Mouse (Mus musculus) forebrain, embryonic 16.5 days (tissue): ENCODE data around the gene Capn7. TPM values are rescaled to one million over a fixed set of nuclear protein-coding genes. Genes with fewer than 3 reads are reported as not detected.

Experiments
- ATAC-seq: fragments of 200-750 bp; cut with Nextera tagmentation; 2 replicates; pipeline ENCODE4 v1.8.0; 2017; ENCODE audit warnings: mild to moderate bottlenecking, moderate library complexity
- H3K27ac ChIP-seq: fragments of 300-500 bp; sonication (generic); 2 replicates; pipeline ENCODE4 v1.5.1; 2014; ENCODE audit warnings: low read length, control low read depth
- H3K27me3 ChIP-seq: fragments of 300-500 bp; sonication (generic); replicated peaks from 2 replicates; pipeline ENCODE4 v1.6.1; 2014; ENCODE audit warnings: low read length; ENCODE audit not compliant: control insufficient read depth, insufficient read depth
- H3K36me3 ChIP-seq: fragments of 300-500 bp; sonication (generic); 2 replicates; pipeline ENCODE4 v1.6.1; 2014; ENCODE audit not compliant: control insufficient read depth, insufficient read depth
- H3K4me1 ChIP-seq: fragments of 300-500 bp; sonication (generic); replicated peaks from 2 replicates; pipeline ENCODE4 v1.6.1; 2014; ENCODE audit warnings: low read length; ENCODE audit not compliant: control insufficient read depth, insufficient read depth
- H3K4me2 ChIP-seq: fragments of 300-500 bp; sonication (generic); 2 replicates; pipeline ENCODE4 v1.6.1; 2014; ENCODE audit warnings: mild to moderate bottlenecking, low read length, control low read depth
- H3K4me3 ChIP-seq: fragments of 300-500 bp; sonication (generic); replicated peaks from 2 replicates; pipeline ENCODE4 v1.5.1; 2014; ENCODE audit warnings: mild to moderate bottlenecking, low read length, control low read depth
- H3K9ac ChIP-seq: fragments of 300-500 bp; sonication (generic); replicated peaks from 2 replicates; pipeline ENCODE4 v1.6.1; 2014; ENCODE audit warnings: low read depth, low read length, control low read depth
- H3K9me3 ChIP-seq: fragments of 300-500 bp; sonication (generic); 2 replicates; pipeline ENCODE4 v1.6.1; 2016; ENCODE audit warnings: low read length; ENCODE audit not compliant: control insufficient read depth
- WGBS: fragments of 180-500 bp; shearing (Covaris S2); extraction: QIAGEN DNeasy Blood & Tissue Kit; methylation state at CpG from one replicate; pipeline ENCODE4 v1.1.7; 2014; 5-methylcytosine and 5-hydroxymethylcytosine counted together
- polyA plus RNA-seq: library from polyadenylated mRNA; unstranded; fragments of >200 nt; fragmentation: Nextera tagmentation; extraction: Ambion mirVana; gene quantifications from 2 replicates; pipeline ENCODE4 v1.2.1, GENCODE M21; 2015

Capn7 gene
- polyA plus RNA-seq, 1 experiment from 2014 or later: 74.6 TPM

- H3K4me3 ChIP-seq: no peak overlapping the region
- 82% methylated on average over 10 of the region's 10 CpGs for WGBS
These were observed 78.0 kb downstream of the Capn7 start for GRCm38 (mm10) chr14:31414235-31414966.

GRCm38 (mm10) chr14:31414967-31415376 lies 78.5 kb downstream of the Capn7 start:
- H3K4me3 ChIP-seq: no peak overlapping the region
- no peaks in the 10 kb centered on the region for H3K9me3 ChIP-seq
- no peak overlapping the region for H3K27ac ChIP-seq
- 76% methylated on average over 7 of the region's 7 CpGs for WGBS
- no peak for ATAC-seq
- H3K9ac ChIP-seq: no peak overlapping the region
- H3K27me3 ChIP-seq: no peaks in the 10 kb centered on the region
- no peak overlapping the region for H3K4me2 ChIP-seq
- H3K36me3 ChIP-seq: no peaks in the 10 kb centered on the region; the same call in 1 of the 2 replicates
- no peaks in the 10 kb centered on the region for H3K4me1 ChIP-seq

More at GRCm38 (mm10) chr14:31414235-31414966, 78.0 kb downstream of the Capn7 start:
- H3K27me3 ChIP-seq: no peaks in the 10 kb centered on the region
- no peak overlapping the region for H3K4me2 ChIP-seq
- no peaks in the 10 kb centered on the region for H3K9me3 ChIP-seq
- no peak overlapping the region for H3K27ac ChIP-seq
- no peak for ATAC-seq
- H3K36me3 ChIP-seq: no peaks in the 10 kb centered on the region; the same call in 1 of the 2 replicates
- H3K4me1 ChIP-seq: no peaks in the 10 kb centered on the region
- H3K9ac ChIP-seq: no peak overlapping the region

DNA sequence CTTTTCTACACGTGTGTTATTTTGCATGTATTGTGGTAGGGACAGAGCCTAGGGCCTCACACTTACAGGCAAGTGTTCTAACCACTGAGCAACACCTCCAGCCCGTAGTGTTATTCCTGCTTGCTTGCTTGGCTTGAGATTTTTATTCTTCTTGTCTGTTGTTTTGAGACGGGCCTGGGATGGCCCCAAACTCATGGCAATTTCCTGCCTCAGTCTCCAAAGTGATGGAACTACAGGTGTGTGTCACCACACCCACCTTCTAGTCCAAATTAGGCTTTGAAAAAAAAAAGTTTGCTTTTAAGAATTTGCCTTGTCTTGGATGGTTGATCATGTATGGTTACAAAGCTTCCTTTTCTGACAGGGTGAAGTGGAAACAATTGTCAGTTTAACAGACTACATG lies 80.0 kb downstream of the Capn7 start:
- Histone ChIP-seq H3K27me3 (no peaks in the 10 kb centered on the region), H3K36me3 (no peaks in the 10 kb centered on the region), H3K4me2 (no peak overlapping the region), H3K4me1 (no peaks in the 10 kb centered on the region), H3K4me3 (no peak overlapping the region), H3K9ac (no peak overlapping the region), H3K27ac (no peak overlapping the region), H3K9me3 (no peaks in the 10 kb centered on the region)
- no peak for ATAC-seq
- 77% methylated on average over 3 of the region's 3 CpGs for WGBS

DNA sequence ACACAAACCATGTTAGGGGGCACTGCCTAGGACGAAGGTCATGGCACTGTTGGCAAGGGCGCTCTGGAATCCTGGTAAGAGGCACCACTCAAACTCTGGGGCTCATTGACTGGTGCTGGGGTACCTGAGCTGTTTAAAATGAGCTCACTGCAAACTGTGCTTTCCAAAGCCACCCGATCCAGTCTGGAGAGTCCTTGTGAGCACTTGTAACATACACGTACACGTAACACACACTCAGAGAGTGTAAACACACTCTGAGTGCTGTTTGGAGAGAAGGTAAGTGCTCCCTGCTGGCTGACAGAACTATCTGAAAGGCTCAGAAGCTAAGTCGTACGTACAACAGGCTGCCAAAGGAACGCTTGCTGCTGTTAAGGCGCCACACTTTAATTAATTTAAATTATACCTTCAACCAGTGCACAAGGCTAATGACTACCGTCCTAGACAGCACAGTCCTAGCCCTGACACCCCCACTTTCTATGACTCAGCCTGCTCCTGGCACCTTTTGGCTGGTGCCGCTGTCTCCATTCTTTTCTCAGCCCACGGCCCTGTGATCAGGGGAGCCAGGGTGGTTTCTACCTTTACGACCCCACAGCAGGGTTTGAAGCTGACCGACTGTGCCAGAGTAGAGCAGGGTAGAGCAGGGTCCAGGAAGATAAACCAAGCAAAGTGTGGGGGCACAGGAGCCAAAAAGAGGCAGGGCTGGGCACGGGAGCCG lies 80.6 kb downstream of the Capn7 start:
- no peaks in the 10 kb centered on the region for H3K36me3 ChIP-seq
- H3K27me3 ChIP-seq: no peaks in the 10 kb centered on the region
- 65% methylated on average over 16 of the region's 16 CpGs for WGBS
- no peaks in the 10 kb centered on the region for H3K4me1 ChIP-seq
- no peak overlapping the region for H3K4me2 ChIP-seq
- no peak overlapping the region for H3K4me3 ChIP-seq
- no peaks in the 10 kb centered on the region for H3K9me3 ChIP-seq
- no peak overlapping the region for H3K9ac ChIP-seq
- H3K27ac ChIP-seq: no peak overlapping the region
- peak; percentile 23; the same call in 1 of the 2 replicates for ATAC-seq

DNA sequence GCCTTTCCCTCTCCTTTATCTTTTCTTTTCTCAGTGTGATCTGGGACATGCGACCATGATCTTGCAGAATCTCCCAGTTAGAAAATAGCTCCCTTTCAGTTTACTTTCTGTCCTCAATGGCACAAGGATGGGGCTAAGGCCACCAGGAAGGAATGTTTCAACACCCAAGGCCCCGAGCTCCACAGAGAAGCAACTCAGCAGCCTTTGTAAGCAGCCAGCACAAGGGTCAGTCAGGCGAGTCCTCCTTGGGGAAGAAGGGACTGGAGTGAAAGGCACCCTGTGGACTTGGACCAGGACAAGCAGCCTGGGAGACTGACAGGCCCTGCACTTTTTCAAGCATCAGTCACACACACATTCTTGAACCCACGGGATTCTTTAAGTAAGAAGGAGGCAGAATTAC lies 82.8 kb downstream of the Capn7 start:
- Histone ChIP-seq H3K4me1 (peaks cover 8% of the 10 kb centered on the region; the same call in 1 of the 2 replicates), H3K9me3 (no peaks in the 10 kb centered on the region), H3K4me2 (no peak overlapping the region), H3K36me3 (no peaks in the 10 kb centered on the region), H3K27me3 (no peaks in the 10 kb centered on the region), H3K4me3 (no peak overlapping the region), H3K9ac (no peak overlapping the region), H3K27ac (no peak overlapping the region)
- WGBS: 35% methylated on average over 4 of the region's 4 CpGs
- no peak for ATAC-seq

- no peak for ATAC-seq
- no peak overlapping the region for H3K27ac ChIP-seq
- H3K9ac ChIP-seq: no peak overlapping the region
- H3K4me2 ChIP-seq: no peak overlapping the region
- no peaks in the 10 kb centered on the region for H3K27me3 ChIP-seq
- H3K4me1 ChIP-seq: peaks cover 8% of the 10 kb centered on the region; the same call in 1 of the 2 replicates
- no peaks in the 10 kb centered on the region for H3K36me3 ChIP-seq
- no peaks in the 10 kb centered on the region for H3K9me3 ChIP-seq
- 90% methylated on average over 8 of the region's 8 CpGs for WGBS
- no peak overlapping the region for H3K4me3 ChIP-seq
These were observed 83.7 kb downstream of the Capn7 start for GRCm38 (mm10) chr14:31420135-31420534.

DNA sequence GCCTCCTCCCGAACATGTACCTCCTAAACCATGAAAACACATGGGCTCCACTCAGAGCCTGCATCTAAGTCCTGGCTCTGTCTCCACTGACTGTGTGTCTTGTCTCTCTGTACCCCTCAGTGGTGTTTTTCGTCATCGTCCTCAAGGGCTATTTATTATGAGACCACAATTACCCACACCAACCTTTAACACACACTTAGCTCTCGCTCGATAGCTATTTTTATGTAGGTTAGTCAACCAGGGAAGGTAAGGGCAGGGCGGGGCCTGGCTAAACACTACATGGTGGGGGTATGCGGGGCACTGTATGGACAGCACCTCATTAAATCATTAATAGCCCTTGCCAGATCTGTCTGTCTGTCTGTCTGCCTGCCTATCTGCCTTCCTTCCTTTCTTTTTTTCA lies 84.1 kb downstream of the Capn7 start:
- no peak for ATAC-seq
- no peaks in the 10 kb centered on the region for H3K9me3 ChIP-seq
- no peak overlapping the region for H3K27ac ChIP-seq
- WGBS: 94% methylated on average over 7 of the region's 7 CpGs
- no peak overlapping the region for H3K4me3 ChIP-seq
- H3K27me3 ChIP-seq: no peaks in the 10 kb centered on the region
- H3K36me3 ChIP-seq: no peaks in the 10 kb centered on the region
- no peak overlapping the region for H3K4me2 ChIP-seq
- no peak overlapping the region for H3K9ac ChIP-seq
- H3K4me1 ChIP-seq: peaks cover 8% of the 10 kb centered on the region; the same call in 1 of the 2 replicates

- WGBS: 75% methylated on average over 7 of the region's 7 CpGs
These were observed 84.5 kb downstream of the Capn7 start for GRCm38 (mm10) chr14:31420985-31421384.

More at GRCm38 (mm10) chr14:31420985-31421384, 84.5 kb downstream of the Capn7 start:
- no peak overlapping the region for H3K9ac ChIP-seq
- no peak overlapping the region for H3K27ac ChIP-seq
- no peak overlapping the region for H3K4me3 ChIP-seq
- H3K9me3 ChIP-seq: no peaks in the 10 kb centered on the region
- H3K36me3 ChIP-seq: 0 out of 2 replicates have a peak, but pooled peaks cover 3% of the 10 kb centered on the region
- H3K27me3 ChIP-seq: no peaks in the 10 kb centered on the region
- peaks cover 8% of the 10 kb centered on the region; the same call in 1 of the 2 replicates for H3K4me1 ChIP-seq
- no peak overlapping the region for H3K4me2 ChIP-seq
- no peak for ATAC-seq
